In the genomic region with DNA sequence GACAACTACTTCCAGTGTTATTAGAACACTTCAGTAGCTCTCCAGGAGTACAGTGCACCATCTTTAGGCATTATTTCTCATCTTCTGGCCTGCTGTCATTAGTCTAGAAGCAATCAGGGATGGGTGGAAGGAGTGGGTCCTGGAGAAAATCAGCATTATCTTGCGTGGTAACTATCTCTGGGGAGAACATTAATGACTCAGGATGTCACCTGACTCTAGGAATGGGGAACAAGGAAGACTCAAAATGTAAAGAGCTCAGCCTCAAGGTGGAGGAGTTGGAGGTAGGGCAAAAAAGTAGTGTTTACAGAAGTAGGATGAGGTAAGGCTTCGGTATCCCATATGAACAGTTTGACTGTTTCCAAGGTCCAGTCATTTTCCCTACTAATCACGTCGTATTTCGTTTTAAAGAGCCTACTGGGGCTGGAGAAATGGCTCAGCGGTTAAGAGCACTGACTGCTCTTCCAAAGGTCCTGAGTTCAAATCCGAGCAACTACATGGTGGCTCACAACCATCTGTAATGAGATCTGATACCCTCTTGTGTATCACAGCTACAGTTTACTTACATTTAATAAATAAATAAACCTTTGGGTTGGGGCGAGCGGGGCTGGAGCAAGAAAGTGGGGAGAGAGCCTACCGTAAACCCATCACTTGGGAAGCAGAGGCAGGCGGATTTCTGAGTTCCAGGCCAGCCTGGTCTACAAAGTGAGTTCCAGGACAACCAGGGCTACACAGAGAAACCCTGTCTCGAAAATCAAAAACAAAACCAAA, we compare ENCODE assay signal across 8 mouse cellular contexts. TPM values are rescaled to one million over a fixed set of nuclear protein-coding genes. Genes with fewer than 3 reads are reported as not detected.
DNase-seq lines count a peak whose midpoint lies in the region; ATAC-seq and TF ChIP-seq lines count a peak whose summit lies in the region.

No protein-coding gene starts in this region.

- H3K4me3 ChIP-seq in embryonic facial prominence, embryonic 13.5 days: peak overlapping the region; percentile 90
- peak overlapping the region; percentile 67 for H3K4me3 ChIP-seq in hindbrain, embryonic 15.5 days
- peak overlapping the region; percentile 94 for H3K4me3 ChIP-seq in lung, embryonic 14.5 days (ENCODE audit: low read depth, low read length)
- peak overlapping the region; percentile 92 for H3K4me3 ChIP-seq in stomach, postnatal 0 days (ENCODE audit: low read depth, low read length)

- peak; percentile 10 for DNase-seq in CD4-positive, CD25-positive, alpha-beta regulatory T cell, adult 2 months (ENCODE audit: low read depth, low spot score)
- DNase-seq in ES-CJ7 (ENCODE audit: low read depth, low spot score): peak; percentile 22
- peak; percentile 3 for DNase-seq in lung, embryonic 14.5 days
- no peak for DNase-seq in stomach, postnatal 0 days (ENCODE audit: low spot score)
- no peak for DNase-seq in adrenal gland, postnatal 25 days

- peak overlapping the region; percentile 91 for H3K27ac ChIP-seq in embryonic facial prominence, embryonic 13.5 days
- H3K27ac ChIP-seq in hindbrain, embryonic 15.5 days (replicated peaks): peak overlapping the region; percentile 98
- peak overlapping the region; percentile 96 for H3K27ac ChIP-seq in lung, embryonic 14.5 days (ENCODE audit: low read depth)
- peak overlapping the region; percentile 90 for H3K27ac ChIP-seq in stomach, postnatal 0 days (replicated peaks)

- WGBS in embryonic facial prominence, embryonic 13.5 days: 64% methylated on average over 12 of the region's 12 CpGs
- 57% methylated on average over 12 of the region's 12 CpGs for WGBS in hindbrain, embryonic 15.5 days
- WGBS in lung, embryonic 14.5 days: 55% methylated on average over 12 of the region's 12 CpGs
- WGBS in stomach, postnatal 0 days: 62% methylated on average over 12 of the region's 12 CpGs

- peaks cover 12% of the 10 kb centered on the region for H3K36me3 ChIP-seq in embryonic facial prominence, embryonic 13.5 days
- H3K36me3 ChIP-seq in hindbrain, embryonic 15.5 days: peaks cover 13% of the 10 kb centered on the region; the same call in 1 of the 2 replicates
- H3K36me3 ChIP-seq in lung, embryonic 14.5 days (ENCODE audit: insufficient read depth): peaks cover 14% of the 10 kb centered on the region
- H3K36me3 ChIP-seq in stomach, postnatal 0 days (ENCODE audit: control insufficient read depth, insufficient read depth, low read length): peaks cover 2% of the 10 kb centered on the region; the same call in 1 of the 2 replicates

- H3K9ac ChIP-seq in embryonic facial prominence, embryonic 13.5 days: 0 out of 2 replicates have a peak overlapping the region, but pooled peaks have one; percentile 51
- H3K9ac ChIP-seq in hindbrain, embryonic 15.5 days: peak overlapping the region; percentile 33; the same call in 1 of the 2 replicates
- peak overlapping the region; percentile 47 for H3K9ac ChIP-seq in lung, embryonic 14.5 days
- H3K9ac ChIP-seq in stomach, postnatal 0 days (ENCODE audit: low read length): peak overlapping the region; percentile 31; the same call in 1 of the 2 replicates

- H3K9me3 ChIP-seq in embryonic facial prominence, embryonic 13.5 days: no peaks in the 10 kb centered on the region
- no peaks in the 10 kb centered on the region for H3K9me3 ChIP-seq in hindbrain, embryonic 15.5 days
- no peaks in the 10 kb centered on the region for H3K9me3 ChIP-seq in lung, embryonic 14.5 days (ENCODE audit: low read depth, low read length)
- H3K9me3 ChIP-seq in stomach, postnatal 0 days (ENCODE audit: control insufficient read depth, low read length): no peaks in the 10 kb centered on the region

- no peak for ATAC-seq in CD4-positive, CD25-positive, alpha-beta regulatory T cell, adult 4 months
- no peak for ATAC-seq in embryonic facial prominence, embryonic 13.5 days (ENCODE audit: insufficient number of reproducible peaks, insufficient read depth, low FRiP score, low TSS enrichment, low read depth)
- ATAC-seq in hindbrain, embryonic 15.5 days (ENCODE audit: low FRiP score, low read depth): peak; percentile 0; the same call in 1 of the 2 replicates
- peak; percentile 0; the same call in 1 of the 2 replicates for ATAC-seq in lung, embryonic 14.5 days (ENCODE audit: insufficient read depth)
- ATAC-seq in stomach, postnatal 0 days (ENCODE audit: low FRiP score, low TSS enrichment): no peak

- peak overlapping the region; percentile 57 for H3K4me2 ChIP-seq in embryonic facial prominence, embryonic 13.5 days
- peak overlapping the region; percentile 63 for H3K4me2 ChIP-seq in hindbrain, embryonic 15.5 days
- H3K4me2 ChIP-seq in lung, embryonic 14.5 days: peak overlapping the region; percentile 67
- peak overlapping the region; percentile 45 for H3K4me2 ChIP-seq in stomach, postnatal 0 days (replicated peaks; ENCODE audit: low read depth)

- no peaks in the 10 kb centered on the region for H3K27me3 ChIP-seq in embryonic facial prominence, embryonic 13.5 days
- no peaks in the 10 kb centered on the region for H3K27me3 ChIP-seq in hindbrain, embryonic 15.5 days
- H3K27me3 ChIP-seq in lung, embryonic 14.5 days (ENCODE audit: insufficient read depth, low read length): no peaks in the 10 kb centered on the region
- H3K27me3 ChIP-seq in stomach, postnatal 0 days (ENCODE audit: control insufficient read depth, insufficient read depth, low read length): no peaks in the 10 kb centered on the region

- H3K4me1 ChIP-seq in embryonic facial prominence, embryonic 13.5 days: peaks cover 20% of the 10 kb centered on the region
- H3K4me1 ChIP-seq in hindbrain, embryonic 15.5 days (replicated peaks): peaks cover 23% of the 10 kb centered on the region
- peaks cover 8% of the 10 kb centered on the region; the same call in 1 of the 2 replicates for H3K4me1 ChIP-seq in lung, embryonic 14.5 days (ENCODE audit: insufficient read depth)
- H3K4me1 ChIP-seq in stomach, postnatal 0 days (replicated peaks; ENCODE audit: control insufficient read depth, insufficient read depth): peaks cover 4% of the 10 kb centered on the region; the same call in 1 of the 2 replicates

- TF ChIP-seq CTCF in lung, embryonic 14.5 days (IDR thresholded peaks at IDR 0.05; ENCODE audit: low read depth): no peak
- no peak for TF ChIP-seq CTCF in stomach, postnatal 0 days (IDR thresholded peaks at IDR 0.05; ENCODE audit: low read depth)

- TF ChIP-seq EP300 in stomach, postnatal 0 days (optimal IDR thresholded peaks at IDR 0.05): no peak

RNA-seq across cellular contexts. Expression of a gene that starts 0.7 kb away (rescaled TPM):
- 100 to 1,000 TPM; 107 to 114 TPM for polyA plus RNA-seq in CD4-positive, CD25-positive, alpha-beta regulatory T cell, adult 4 months (2017; shearing (Covaris generic))
- 136 and 139 TPM in 2 replicates for polyA plus RNA-seq in embryonic facial prominence, embryonic 13.5 days (2015; fragmentation: Nextera tagmentation; extraction: Ambion mirVana)
- polyA plus RNA-seq in hindbrain, embryonic 15.5 days (2015; fragmentation: Nextera tagmentation; extraction: Ambion mirVana): 88.0 and 95.7 TPM in 2 replicates
- 96.9 and 106 TPM in 2 replicates for polyA plus RNA-seq in lung, embryonic 14.5 days (2014; fragmentation: Nextera tagmentation; extraction: Ambion mirVana)
- 26.3 and 31.0 TPM in 2 replicates for polyA plus RNA-seq in stomach, postnatal 0 days (2015; fragmentation: Nextera tagmentation; extraction: Ambion mirVana)
- 65.2 and 72.0 TPM in 2 replicates for total RNA-seq in adrenal gland, postnatal 25 days (2021)

RNA-seq across cellular contexts. Expression of a gene that starts 38.1 kb away (rescaled TPM):
- not detected for polyA plus RNA-seq in CD4-positive, CD25-positive, alpha-beta regulatory T cell, adult 4 months (2017; shearing (Covaris generic))
- 1.9 and 2.0 TPM in 2 replicates for polyA plus RNA-seq in embryonic facial prominence, embryonic 13.5 days (2015; fragmentation: Nextera tagmentation; extraction: Ambion mirVana)
- polyA plus RNA-seq in hindbrain, embryonic 15.5 days (2015; fragmentation: Nextera tagmentation; extraction: Ambion mirVana): 0.65 and 0.80 TPM in 2 replicates
- polyA plus RNA-seq in lung, embryonic 14.5 days (2014; fragmentation: Nextera tagmentation; extraction: Ambion mirVana): 0.96 and 1.2 TPM in 2 replicates
- polyA plus RNA-seq in stomach, postnatal 0 days (2015; fragmentation: Nextera tagmentation; extraction: Ambion mirVana): 0.28 and 0.35 TPM in 2 replicates
- 0.67 and 1.5 TPM in 2 replicates for total RNA-seq in adrenal gland, postnatal 25 days (2021)

Comparison
In these comparisons a context has a peak if more than half of its experiments do, and no peak if none do; other contexts are left out.
1. DNase-seq: peak in CD4-positive, CD25-positive, alpha-beta regulatory T cell, adult 2 months (single experiment), ES-CJ7 (single experiment) and lung, embryonic 14.5 days (single experiment); none in stomach, postnatal 0 days (single experiment) and adrenal gland, postnatal 25 days (single experiment).
2. ATAC-seq: peak in hindbrain, embryonic 15.5 days (single experiment) and lung, embryonic 14.5 days (single experiment); none in CD4-positive, CD25-positive, alpha-beta regulatory T cell, adult 4 months (single experiment), embryonic facial prominence, embryonic 13.5 days (single experiment) and stomach, postnatal 0 days (single experiment).
3. Peak in every context shown above with its lines, with median percentiles within 50 percentile points of each other: H3K27ac ChIP-seq, H3K4me2 ChIP-seq, H3K4me3 ChIP-seq and H3K9ac ChIP-seq.